Mouse (Mus musculus): Measurements from ENCODE around the gene Chchd3. TPM values are rescaled to one million over a fixed set of nuclear protein-coding genes. Genes with fewer than 3 reads are reported as not detected.

Chchd3 gene
- polyA plus RNA-seq, 1 experiment from 2014 or later, result 138 TPM

DNA sequence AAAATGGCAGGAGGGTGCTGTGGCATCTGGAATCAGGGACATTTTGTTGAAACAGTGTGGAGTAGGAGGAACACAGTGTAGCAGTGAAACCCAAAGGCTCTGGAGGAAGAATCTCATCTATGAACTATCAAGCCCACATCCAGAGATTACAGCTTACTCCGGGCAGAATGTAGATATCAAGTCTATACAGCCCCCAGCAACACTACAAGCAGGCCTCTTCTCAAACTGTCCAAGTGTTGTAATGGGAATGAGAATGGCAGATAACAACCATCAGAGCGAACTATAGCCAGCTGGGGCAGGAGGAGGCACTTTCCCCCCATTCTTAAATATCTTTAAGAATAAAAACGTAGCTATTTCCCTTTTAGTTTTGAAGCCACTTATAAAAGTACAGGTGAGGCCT is 266.9 kb downstream of the Chchd3 start:
- Histone ChIP-seq H3K27me3 (no peaks in the 10 kb centered on the region), H3K9me3 (replicated peaks) (no peaks in the 10 kb centered on the region), H3K4me3 (no peak overlapping the region), H3K4me2 (no peak overlapping the region), H3K9ac (no peak overlapping the region), H3K36me3 (ENCODE audit: poor library complexity, severe bottlenecking) (0 out of 2 replicates have a peak, but pooled peaks cover 10% of the 10 kb centered on the region), H3K27ac (no peak overlapping the region), H3K4me1 (peaks cover 24% of the 10 kb centered on the region)
- ATAC-seq, result no peak
- 97% methylated on average over 3 of the region's 3 CpGs for WGBS

DNA sequence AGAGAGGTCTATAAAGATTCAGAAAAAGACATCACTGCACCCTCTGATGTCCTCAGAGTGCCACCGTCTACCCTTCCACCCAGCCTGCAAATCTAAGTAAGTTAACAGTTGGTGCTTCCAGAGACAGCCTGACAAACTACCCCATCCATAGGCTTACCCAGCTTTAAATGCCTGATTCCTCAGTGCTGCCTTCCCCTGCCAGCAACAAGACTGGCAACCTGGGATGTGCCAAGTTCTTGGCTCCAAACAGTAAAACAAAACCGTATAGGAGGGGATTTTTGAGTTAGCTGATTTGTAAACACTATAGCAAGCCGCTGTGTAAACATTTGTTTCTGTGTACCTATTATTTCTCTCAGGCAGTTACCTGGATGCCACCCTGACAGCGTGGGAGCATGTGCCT is 269.6 kb downstream of the Chchd3 start:
- Histone ChIP-seq H3K9ac (no peak overlapping the region), H3K4me1 (peaks cover 4% of the 10 kb centered on the region; the same call in 1 of the 2 replicates), H3K27ac (no peak overlapping the region), H3K4me3 (no peak overlapping the region), H3K9me3 (replicated peaks) (no peaks in the 10 kb centered on the region), H3K36me3 (ENCODE audit: poor library complexity, severe bottlenecking) (0 out of 2 replicates have a peak, but pooled peaks cover 10% of the 10 kb centered on the region), H3K4me2 (no peak overlapping the region), H3K27me3 (no peaks in the 10 kb centered on the region)
- no peak; the same call in 1 of the 2 replicates for ATAC-seq
- WGBS, result 77% methylated on average over 4 of the region's 4 CpGs

DNA sequence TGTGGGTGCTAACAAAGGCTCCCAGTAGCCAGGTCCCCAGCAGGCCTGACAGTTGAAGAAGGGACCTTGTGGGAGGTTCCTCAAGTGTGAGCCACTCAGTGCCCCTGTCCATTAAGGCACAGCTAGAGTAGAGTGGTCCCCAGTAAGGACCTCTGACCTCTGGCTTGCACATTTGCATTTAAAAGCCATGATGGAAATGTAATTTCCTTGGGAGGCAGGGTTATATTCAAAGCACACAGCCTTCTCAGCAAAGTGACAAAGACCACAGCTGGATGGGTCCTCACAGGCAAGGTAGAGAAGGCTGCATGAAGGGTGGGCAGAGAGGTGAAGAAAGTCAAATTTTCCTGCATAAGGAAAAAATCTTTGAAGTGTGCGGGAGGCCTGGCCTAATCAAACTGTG is 272.7 kb downstream of the Chchd3 start:
- ATAC-seq, result no peak
- Histone ChIP-seq H3K27me3 (no peaks in the 10 kb centered on the region), H3K4me1 (0 out of 2 replicates have a peak, but pooled peaks cover 4% of the 10 kb centered on the region), H3K4me2 (no peak overlapping the region), H3K27ac (no peak overlapping the region), H3K4me3 (no peak overlapping the region), H3K9me3 (replicated peaks) (no peaks in the 10 kb centered on the region), H3K36me3 (ENCODE audit: poor library complexity, severe bottlenecking) (0 out of 2 replicates have a peak, but pooled peaks cover 8% of the 10 kb centered on the region), H3K9ac (no peak overlapping the region)
- WGBS, result 55% methylated on average over 1 of the region's 1 CpGs

DNA sequence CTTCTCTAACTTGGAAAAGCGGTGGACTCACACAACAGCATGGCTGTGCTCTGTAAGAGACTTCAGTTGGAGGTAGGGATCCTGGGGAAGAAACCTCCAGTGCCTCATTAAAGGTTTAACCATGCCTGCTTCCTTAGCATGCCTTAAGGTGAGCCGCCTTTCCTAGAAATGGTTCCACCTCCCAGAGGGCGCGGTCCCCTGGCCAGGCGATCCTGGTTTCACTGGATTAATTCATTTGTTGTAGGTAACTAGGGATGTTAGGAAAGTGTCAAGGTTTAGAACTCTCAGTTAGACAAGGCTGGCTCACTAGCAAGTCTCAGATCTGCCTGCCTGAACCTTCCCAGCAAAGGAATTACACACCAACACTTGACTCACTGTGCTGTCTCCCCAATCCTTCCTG is 273.9 kb downstream of the Chchd3 start:
- Histone ChIP-seq H3K4me3 (no peak overlapping the region), H3K27ac (no peak overlapping the region), H3K27me3 (no peaks in the 10 kb centered on the region), H3K4me1 (0 out of 2 replicates have a peak, but pooled peaks cover 4% of the 10 kb centered on the region), H3K4me2 (no peak overlapping the region), H3K9ac (no peak overlapping the region), H3K36me3 (ENCODE audit: poor library complexity, severe bottlenecking) (0 out of 2 replicates have a peak, but pooled peaks cover under 1% of the 10 kb centered on the region), H3K9me3 (replicated peaks) (no peaks in the 10 kb centered on the region)
- ATAC-seq, result no peak
- WGBS, result 93% methylated on average over 5 of the region's 5 CpGs

DNA sequence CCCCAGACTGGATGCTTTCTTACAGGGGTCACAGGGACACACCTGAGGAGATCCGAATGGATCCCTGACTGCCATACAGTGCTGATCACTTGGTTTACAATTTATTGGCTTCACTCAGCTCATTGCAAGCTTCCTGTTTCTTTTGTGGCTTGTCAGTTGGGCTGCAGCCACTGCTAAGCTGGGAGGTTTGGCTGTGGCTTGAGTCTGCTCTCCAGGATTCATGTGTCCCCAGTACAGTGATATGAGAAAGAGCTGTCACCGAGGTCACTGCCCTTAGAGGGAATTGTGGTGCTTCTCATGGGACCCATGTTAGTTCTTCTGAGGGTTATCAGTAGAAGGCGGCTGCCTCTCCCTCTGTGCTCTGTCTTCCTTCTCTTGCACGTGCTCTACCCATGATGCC is 277.0 kb downstream of the Chchd3 start:
- H3K4me2 ChIP-seq, result no peak overlapping the region
- no peaks in the 10 kb centered on the region for H3K27me3 ChIP-seq
- no peaks in the 10 kb centered on the region for H3K9me3 ChIP-seq (replicated peaks)
- no peak overlapping the region for H3K9ac ChIP-seq
- WGBS, result 92% methylated on average over 4 of the region's 4 CpGs
- no peak overlapping the region for H3K27ac ChIP-seq
- H3K4me1 ChIP-seq, result peaks cover 8% of the 10 kb centered on the region; the same call in 1 of the 2 replicates
- H3K4me3 ChIP-seq, result no peak overlapping the region
- H3K36me3 ChIP-seq (ENCODE audit: poor library complexity, severe bottlenecking), result no peaks in the 10 kb centered on the region
- no peak for ATAC-seq

DNA sequence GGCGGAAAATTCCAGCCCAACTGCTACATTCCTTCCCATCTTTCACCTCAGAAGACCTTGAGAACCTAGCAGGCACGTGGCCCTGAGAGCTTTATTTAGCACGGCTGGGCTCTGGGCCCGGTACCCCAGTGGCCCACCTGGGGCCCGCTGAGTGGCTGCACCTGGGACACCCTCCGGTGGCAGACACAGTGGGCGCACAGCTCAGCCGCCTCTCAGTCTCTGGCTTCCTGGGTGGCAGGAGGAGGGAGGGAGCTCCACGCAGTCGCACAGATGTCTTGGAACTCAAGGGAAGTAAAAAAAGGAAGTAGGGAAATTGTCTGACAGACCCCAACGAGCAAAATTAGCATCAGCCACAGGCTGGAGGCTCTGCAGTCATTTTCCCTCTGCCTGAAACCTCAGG is 279.5 kb downstream of the Chchd3 start:
- H3K4me1 ChIP-seq, result peaks cover 16% of the 10 kb centered on the region

DNA sequence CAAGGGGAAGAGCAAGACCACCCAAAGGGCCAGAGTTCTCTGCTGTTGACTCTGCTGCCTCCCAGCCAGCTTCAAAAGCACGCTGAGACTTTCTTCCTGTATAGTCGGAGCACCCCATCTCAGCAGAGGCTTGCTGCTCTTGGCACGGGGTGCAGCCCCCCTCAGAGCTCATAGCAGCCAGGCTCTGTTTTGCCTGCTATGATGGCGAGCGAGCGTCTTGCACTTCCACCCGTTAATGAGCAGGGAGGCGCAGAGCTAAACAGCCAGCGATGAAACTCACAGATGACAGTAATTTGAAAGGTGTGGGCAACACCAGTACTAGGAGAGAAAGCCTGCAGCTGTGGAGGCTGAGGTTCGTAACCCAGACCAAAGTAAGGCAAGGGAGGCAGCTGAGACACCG is 283.7 kb downstream of the Chchd3 start:
- no peak overlapping the region for H3K27ac ChIP-seq
- no peak for ATAC-seq
- 57% methylated on average over 11 of the region's 11 CpGs for WGBS
- peaks cover 16% of the 10 kb centered on the region for H3K4me1 ChIP-seq
- no peak overlapping the region for H3K9ac ChIP-seq
- H3K4me3 ChIP-seq, result no peak overlapping the region
- no peaks in the 10 kb centered on the region for H3K27me3 ChIP-seq
- H3K9me3 ChIP-seq (replicated peaks), result no peaks in the 10 kb centered on the region
- no peaks in the 10 kb centered on the region for H3K36me3 ChIP-seq (ENCODE audit: poor library complexity, severe bottlenecking)
- H3K4me2 ChIP-seq, result no peak overlapping the region

More for the DNA sequence above, 279.5 kb downstream of the Chchd3 start:
- Histone ChIP-seq H3K27me3 (no peaks in the 10 kb centered on the region), H3K27ac (no peak overlapping the region), H3K36me3 (ENCODE audit: poor library complexity, severe bottlenecking) (no peaks in the 10 kb centered on the region), H3K4me3 (no peak overlapping the region), H3K9me3 (replicated peaks) (no peaks in the 10 kb centered on the region), H3K4me2 (peak overlapping the region; percentile 22; the same call in 1 of the 2 replicates), H3K9ac (no peak overlapping the region)
- WGBS, result 28% methylated on average over 11 of the region's 11 CpGs
- peak; percentile 55; the same call in 1 of the 2 replicates for ATAC-seq

DNA sequence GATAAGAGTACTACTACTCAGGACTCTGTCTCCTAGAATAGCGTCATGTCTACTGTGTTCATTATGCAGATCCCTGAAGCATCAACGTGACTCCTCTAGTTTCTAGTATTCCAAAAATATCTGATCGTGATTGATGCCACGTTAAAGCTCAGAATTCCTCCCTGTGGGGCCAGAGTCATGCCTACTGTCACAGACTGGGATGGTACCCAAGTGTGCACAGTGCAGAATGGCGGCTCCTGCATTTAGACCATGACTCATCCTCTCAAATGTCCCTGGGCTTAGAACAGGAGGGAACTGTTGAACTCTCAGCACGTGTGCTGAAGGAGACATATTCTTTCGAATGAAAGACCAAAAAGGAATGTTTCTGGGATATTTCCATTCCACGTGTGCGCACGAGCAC is 305.5 kb downstream of the Chchd3 start:
- Histone ChIP-seq H3K27me3 (no peaks in the 10 kb centered on the region), H3K27ac (no peak overlapping the region), H3K9ac (no peak overlapping the region), H3K9me3 (replicated peaks) (no peaks in the 10 kb centered on the region), H3K4me1 (no peaks in the 10 kb centered on the region), H3K36me3 (ENCODE audit: poor library complexity, severe bottlenecking) (no peaks in the 10 kb centered on the region), H3K4me2 (no peak overlapping the region), H3K4me3 (no peak overlapping the region)
- ATAC-seq, result no peak
- WGBS, result 89% methylated on average over 10 of the region's 10 CpGs

DNA sequence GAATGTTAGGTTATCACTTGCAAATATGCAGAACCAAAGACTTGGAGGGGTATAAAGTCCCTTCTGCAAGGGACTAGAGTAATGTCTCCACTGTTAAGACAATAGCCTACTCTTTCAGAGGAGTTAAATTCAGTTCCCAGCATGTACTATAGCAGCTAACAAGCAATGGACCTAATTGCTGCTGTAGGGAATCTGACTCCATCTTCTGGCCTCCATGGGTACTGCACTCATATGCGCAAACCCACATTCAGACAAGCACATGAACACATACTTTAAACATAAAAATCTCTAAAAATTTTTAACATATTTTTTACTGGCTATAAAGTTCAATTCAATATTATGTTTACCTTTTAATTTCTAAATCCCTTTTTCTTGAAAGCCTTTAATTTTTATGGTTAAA is 310.2 kb downstream of the Chchd3 start:
- no peaks in the 10 kb centered on the region for H3K9me3 ChIP-seq (replicated peaks)
- no peak overlapping the region for H3K4me3 ChIP-seq
- no peak overlapping the region for H3K27ac ChIP-seq
- H3K27me3 ChIP-seq, result no peaks in the 10 kb centered on the region
- 0 out of 2 replicates have a peak, but pooled peaks cover 3% of the 10 kb centered on the region for H3K4me1 ChIP-seq
- H3K36me3 ChIP-seq (ENCODE audit: poor library complexity, severe bottlenecking), result no peaks in the 10 kb centered on the region
- H3K9ac ChIP-seq, result no peak overlapping the region
- 100% methylated on average over 1 of the region's 1 CpGs for WGBS
- H3K4me2 ChIP-seq, result no peak overlapping the region
- ATAC-seq, result no peak

DNA sequence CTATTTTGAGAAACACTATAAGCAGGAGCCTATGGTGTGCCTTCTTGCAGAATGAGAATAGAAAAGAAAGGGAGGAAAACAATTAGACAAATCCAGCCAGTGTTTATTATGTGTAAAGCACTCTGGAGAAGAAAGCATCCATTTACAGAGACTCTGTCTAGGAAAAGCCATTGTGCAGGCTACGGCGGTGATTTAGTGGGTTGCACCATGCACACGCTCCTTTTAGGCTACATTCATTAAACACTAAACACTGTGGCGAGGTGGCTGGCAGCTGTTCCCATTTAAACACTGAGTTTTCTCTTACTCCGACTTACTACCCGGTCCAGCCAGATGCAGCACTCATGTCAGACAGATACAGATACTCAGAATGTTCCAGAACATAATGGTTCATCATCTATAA is 311.3 kb downstream of the Chchd3 start:
- Histone ChIP-seq H3K4me2 (no peak overlapping the region), H3K4me3 (no peak overlapping the region), H3K9me3 (replicated peaks) (no peaks in the 10 kb centered on the region), H3K36me3 (ENCODE audit: poor library complexity, severe bottlenecking) (no peaks in the 10 kb centered on the region), H3K4me1 (0 out of 2 replicates have a peak, but pooled peaks cover 3% of the 10 kb centered on the region), H3K9ac (no peak overlapping the region), H3K27me3 (no peaks in the 10 kb centered on the region), H3K27ac (no peak overlapping the region)
- WGBS, result 35% methylated on average over 6 of the region's 6 CpGs
- no peak for ATAC-seq

DNA sequence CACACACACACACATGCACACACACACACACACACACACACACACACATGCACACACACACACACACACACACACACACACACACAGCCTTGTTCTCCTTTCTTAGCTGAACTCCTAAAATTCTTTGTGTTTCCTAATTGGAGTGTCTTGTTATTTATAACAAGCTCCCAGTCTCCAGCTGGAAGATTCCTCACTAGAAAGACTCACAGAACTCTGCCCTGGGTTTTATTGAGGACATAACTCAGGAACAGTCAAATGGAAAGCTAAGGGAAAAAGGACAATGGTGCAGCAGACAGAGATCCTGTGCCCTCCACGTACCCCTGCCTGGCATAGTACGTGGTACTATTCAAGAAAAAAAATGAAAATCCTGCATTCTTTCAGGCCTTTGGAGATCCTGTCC is 312.7 kb downstream of the Chchd3 start:
- 83% methylated on average over 2 of the region's 2 CpGs for WGBS
- Histone ChIP-seq H3K4me2 (no peak overlapping the region), H3K36me3 (ENCODE audit: poor library complexity, severe bottlenecking) (no peaks in the 10 kb centered on the region), H3K9me3 (replicated peaks) (no peaks in the 10 kb centered on the region), H3K9ac (no peak overlapping the region), H3K4me3 (no peak overlapping the region), H3K4me1 (0 out of 2 replicates have a peak, but pooled peaks cover 3% of the 10 kb centered on the region), H3K27me3 (no peaks in the 10 kb centered on the region), H3K27ac (no peak overlapping the region)
- no peak for ATAC-seq
